Mouse (Mus musculus) E14TG2a.4 (cell line): ENCODE results near the gene Gstcd.
A peak's percentile ranks its signal among the peaks of the same experiment; 100 is the strongest.

Experiments used
- H3K27me3 ChIP-seq: 2 replicates; pipeline ENCODE4 v1.6.1; 2014; ENCODE audit warnings: low read length, control low read depth; ENCODE audit not compliant: insufficient read depth
- H3K36me3 ChIP-seq: 2 replicates; pipeline ENCODE4 v1.6.1; 2014; ENCODE audit warnings: low read length, control low read depth; ENCODE audit not compliant: insufficient read depth
- H3K4me1 ChIP-seq: replicated peaks from 2 replicates; pipeline ENCODE4 v1.6.1; 2014; ENCODE audit warnings: low read depth, low read length, control low read depth
- H3K4me3 ChIP-seq: replicated peaks from 2 replicates; pipeline ENCODE4 v1.5.1; 2014; ENCODE audit warnings: mild to moderate bottlenecking, low read length
- H3K9me3 ChIP-seq: 2 replicates; pipeline ENCODE4 v1.6.1; 2014; ENCODE audit warnings: low read length, control low read depth
- CTCF ChIP-seq: conservative IDR thresholded peaks from 2 replicates; pipeline ENCODE4 v1.5.1; 2014; ENCODE audit warnings: low read length
- NANOG ChIP-seq: IDR thresholded peaks from 2 replicates; pipeline ENCODE4 v1.6.1; 2014; ENCODE audit warnings: borderline replicate concordance, low read length, mixed read lengths
- POU5F1 ChIP-seq: IDR thresholded peaks from 2 replicates; pipeline ENCODE4 v1.6.1; 2014; ENCODE audit warnings: low read length, borderline replicate concordance

The Gstcd gene

GRCm38 (mm10) chr3:133098909-133099308, 7.1 kb upstream of the Gstcd start:
- Histone ChIP-seq H3K36me3 (peaks cover 57% of the 10 kb centered on the region), H3K9me3 (no peaks in the 10 kb centered on the region), H3K27me3 (no peaks in the 10 kb centered on the region), H3K4me1 (no peaks in the 10 kb centered on the region), H3K4me3 (no peak overlapping the region)
- TF ChIP-seq POU5F1 (no peak), NANOG (no peak), CTCF (no peak)

DNA sequence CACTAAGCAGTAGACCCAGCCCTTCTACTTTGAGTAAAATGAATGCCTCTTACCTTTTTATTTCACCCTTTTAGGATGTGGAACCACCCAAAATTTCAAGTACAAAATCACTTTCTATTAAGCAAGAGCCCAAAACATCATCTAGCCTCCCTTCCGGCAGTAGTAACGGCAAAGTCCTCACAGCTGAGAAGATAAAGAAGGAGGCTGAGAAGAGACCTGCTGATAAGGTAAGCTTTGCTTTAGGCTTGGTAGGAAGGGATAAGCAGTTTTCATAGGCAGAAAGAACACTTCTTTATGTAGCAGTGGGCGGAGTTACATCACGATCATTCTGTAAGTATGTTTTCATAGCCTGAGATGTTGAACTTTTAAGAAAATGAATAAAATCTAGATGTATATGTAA, 6.5 kb upstream of the Gstcd start:
- TF ChIP-seq POU5F1: no peak
- TF ChIP-seq NANOG: no peak
- TF ChIP-seq CTCF: no peak
- no peak overlapping the region for H3K4me3 ChIP-seq
- no peaks in the 10 kb centered on the region for H3K9me3 ChIP-seq
- H3K27me3 ChIP-seq: no peaks in the 10 kb centered on the region
- H3K36me3 ChIP-seq: peaks cover 51% of the 10 kb centered on the region
- no peaks in the 10 kb centered on the region; the same call in 1 of the 2 replicates for H3K4me1 ChIP-seq

DNA sequence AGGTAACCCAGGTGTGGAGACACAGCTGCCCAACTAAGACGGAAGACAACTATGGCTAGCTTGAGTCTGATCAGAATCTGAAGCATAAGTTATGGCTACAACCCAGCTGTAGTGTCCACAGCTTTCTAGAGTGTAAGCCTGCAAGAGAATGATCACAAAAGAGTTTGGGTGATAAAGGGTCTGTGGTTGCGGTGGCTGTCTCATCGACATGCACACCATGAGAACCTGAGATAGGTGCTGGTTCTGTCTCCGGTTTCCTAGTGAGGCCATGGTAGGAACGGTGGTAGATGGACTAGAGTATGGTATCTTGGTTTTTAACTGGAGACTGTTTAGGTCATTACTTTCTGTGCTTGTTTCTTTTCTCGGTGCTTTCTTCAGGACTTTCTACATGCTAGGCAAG, 6.1 kb upstream of the Gstcd start:
- Histone ChIP-seq H3K9me3 (no peaks in the 10 kb centered on the region), H3K36me3 (peaks cover 51% of the 10 kb centered on the region), H3K4me3 (no peak overlapping the region), H3K27me3 (no peaks in the 10 kb centered on the region), H3K4me1 (peaks cover 3% of the 10 kb centered on the region; the same call in 1 of the 2 replicates)
- TF ChIP-seq POU5F1 (no peak), CTCF (no peak), NANOG (no peak)

- Histone ChIP-seq H3K4me1 (peaks cover 18% of the 10 kb centered on the region), H3K27me3 (no peaks in the 10 kb centered on the region), H3K4me3 (no peak overlapping the region), H3K36me3 (peaks cover 21% of the 10 kb centered on the region), H3K9me3 (no peaks in the 10 kb centered on the region)
- TF ChIP-seq CTCF (no peak), POU5F1 (no peak), NANOG (no peak)
Observed at GRCm38 (mm10) chr3:133094305-133094704, 2.5 kb upstream of the Gstcd start.

DNA sequence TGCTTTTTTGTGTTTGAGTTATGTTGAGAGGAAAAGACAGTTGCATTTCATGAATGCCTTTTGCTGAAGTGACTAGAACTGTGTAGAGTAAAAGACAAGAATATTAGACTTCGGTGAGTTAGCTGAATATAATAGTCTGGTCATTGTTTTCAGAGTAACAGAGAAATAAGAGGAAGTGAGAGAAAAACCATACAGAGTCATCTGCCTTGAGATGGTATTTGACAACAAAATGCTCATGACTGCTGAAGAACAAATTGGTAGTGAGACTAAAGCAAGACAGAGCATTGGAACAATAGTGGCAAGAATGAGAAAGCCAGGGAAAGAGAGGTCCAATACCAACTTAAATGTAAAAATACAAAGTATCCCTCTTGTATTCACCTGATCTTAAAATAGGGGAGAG, 1.1 kb upstream of the Gstcd start:
- Histone ChIP-seq H3K4me1 (peaks cover 23% of the 10 kb centered on the region), H3K9me3 (no peaks in the 10 kb centered on the region), H3K36me3 (peaks cover 8% of the 10 kb centered on the region), H3K4me3 (peak overlapping the region; percentile 94), H3K27me3 (no peaks in the 10 kb centered on the region)
- TF ChIP-seq CTCF (no peak), POU5F1 (no peak), NANOG (no peak)

GRCm38 (mm10) chr3:133092274-133092853, 531 bp upstream of the Gstcd start:
- TF ChIP-seq CTCF (no peak), POU5F1 (no peak)
- Histone ChIP-seq H3K4me3 (peak overlapping the region; percentile 94), H3K36me3 (peaks cover 6% of the 10 kb centered on the region; the same call in 1 of the 2 replicates), H3K27me3 (no peaks in the 10 kb centered on the region), H3K4me1 (peaks cover 23% of the 10 kb centered on the region), H3K9me3 (no peaks in the 10 kb centered on the region)

DNA sequence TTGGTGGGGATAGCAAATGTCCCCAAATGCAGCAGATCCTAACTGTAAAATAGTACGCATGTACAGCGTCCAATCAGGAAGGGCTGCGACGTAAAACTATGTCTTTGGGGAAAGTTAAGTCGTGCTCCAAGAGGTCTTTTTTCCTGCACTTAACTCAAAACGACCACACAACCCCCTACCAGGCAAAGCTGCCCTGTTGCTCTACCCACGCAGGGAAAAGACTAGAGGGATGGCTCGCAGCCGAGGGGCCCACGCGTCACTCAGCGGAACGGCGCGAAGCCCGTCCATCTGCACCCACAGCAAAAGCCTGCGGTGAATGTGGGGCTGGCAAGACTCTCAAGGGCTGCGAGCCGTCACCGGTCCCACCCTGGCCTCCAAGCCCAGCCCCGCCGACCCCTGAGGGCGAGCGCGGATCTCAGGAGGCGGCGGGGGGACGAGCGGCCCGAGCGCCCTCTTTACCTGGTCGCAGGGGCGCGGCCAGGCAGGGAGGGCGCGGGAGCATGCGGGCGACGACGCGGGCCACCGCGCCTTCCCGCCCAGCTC, 641 bp downstream of the Gstcd start:
- TF ChIP-seq NANOG: no peak
- Histone ChIP-seq H3K9me3 (no peaks in the 10 kb centered on the region), H3K4me1 (peaks cover 23% of the 10 kb centered on the region), H3K36me3 (no peaks in the 10 kb centered on the region), H3K27me3 (no peaks in the 10 kb centered on the region), H3K4me3 (peak overlapping the region; percentile 94)

DNA sequence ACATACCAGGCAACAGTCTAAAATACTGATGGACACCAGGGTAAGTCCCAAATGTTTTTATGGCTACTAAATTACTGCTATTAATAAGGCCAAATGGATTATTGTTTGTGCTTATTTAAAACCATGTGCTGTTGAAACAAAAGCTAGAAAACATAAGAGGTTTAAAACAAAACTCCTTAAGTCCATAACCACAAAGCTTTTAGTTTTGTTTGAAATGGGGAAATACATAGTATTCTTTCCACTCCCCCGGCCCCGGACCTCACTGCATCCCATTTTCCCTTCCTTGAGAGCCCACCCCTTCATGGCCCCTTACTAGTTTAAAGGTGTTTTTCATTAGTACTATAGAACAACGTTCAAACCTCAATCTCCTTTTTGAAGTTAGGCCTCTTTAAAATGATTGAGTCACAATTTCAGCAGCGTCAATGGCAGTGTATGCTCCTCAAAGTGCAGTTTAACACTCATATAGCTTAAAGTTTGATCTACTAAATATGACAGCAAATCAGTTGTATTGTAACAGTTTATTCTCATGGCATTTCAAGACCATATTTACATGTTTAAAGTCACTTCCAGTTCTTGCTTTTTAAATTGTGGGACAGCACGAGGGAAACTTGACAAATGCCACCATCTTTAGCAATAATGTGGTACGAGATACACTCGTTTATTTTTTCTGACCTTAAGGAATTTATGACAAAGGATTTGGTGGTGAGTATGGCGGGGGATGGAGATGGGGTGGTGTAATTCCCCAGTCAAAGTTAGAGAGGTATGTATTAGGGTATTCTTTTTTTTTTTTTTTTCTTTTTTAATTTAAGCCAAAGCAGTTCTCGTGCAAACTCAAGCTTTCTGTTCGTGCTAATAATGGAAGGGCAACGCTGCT, 1.3 kb downstream of the Gstcd start:
- peak overlapping the region; percentile 94 for H3K4me3 ChIP-seq
- H3K27me3 ChIP-seq: no peaks in the 10 kb centered on the region

More for the DNA sequence above, 1.3 kb downstream of the Gstcd start:
- Histone ChIP-seq H3K36me3 (no peaks in the 10 kb centered on the region), H3K4me1 (peaks cover 23% of the 10 kb centered on the region), H3K9me3 (no peaks in the 10 kb centered on the region)
- no peak for TF ChIP-seq POU5F1
- no peak for TF ChIP-seq NANOG
- no peak for TF ChIP-seq CTCF
